Mouse (Mus musculus) adipocyte (in vitro differentiated cells): Measurements from ENCODE around the gene Calr3.

Experiments used
- DNase-seq: peaks from one replicate; pipeline ENCODE4 v3.0.0-alpha.2; 2016; ENCODE audit warnings: low spot score

Calr3 gene

DNA sequence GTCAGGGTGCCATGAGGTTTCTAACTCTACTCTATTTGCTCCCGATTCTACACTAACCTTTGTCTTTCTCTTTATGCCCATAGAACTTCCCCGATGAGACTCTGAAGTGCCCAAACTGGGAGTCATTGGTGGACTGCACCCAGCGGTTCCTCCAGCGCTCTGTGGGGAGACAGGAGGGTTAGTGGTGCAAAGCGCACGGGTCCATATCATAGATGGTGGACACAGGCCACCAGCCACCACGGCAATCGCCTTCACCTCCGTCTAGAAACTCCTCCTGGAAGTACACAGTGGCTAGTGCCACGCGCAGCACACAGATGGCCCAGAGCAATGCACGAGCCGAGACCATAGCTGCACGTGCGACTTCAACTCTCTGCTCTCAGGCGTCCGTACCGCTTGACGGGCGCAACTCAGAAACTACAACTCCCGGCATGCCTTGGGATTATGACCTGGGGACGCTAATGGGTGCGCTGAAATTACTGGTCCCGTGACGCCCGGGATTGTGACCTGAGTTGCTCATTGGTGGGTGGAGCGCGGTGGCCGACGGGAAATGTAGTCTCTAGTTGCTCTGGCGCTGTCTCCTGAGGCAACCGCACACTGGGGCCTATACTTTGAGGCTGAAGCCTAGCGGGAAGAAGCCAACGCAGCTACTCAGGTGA, at the start of gene Calr3, which contains the start of gene 1700030K09Rik:
Calr3 (minus strand) TSS at position 533 of the 656 bp plus-strand sequence.
1700030K09Rik (plus strand) TSS at position 543 of the 656 bp plus-strand sequence.
- DNase-seq: peak; percentile 100

DNA sequence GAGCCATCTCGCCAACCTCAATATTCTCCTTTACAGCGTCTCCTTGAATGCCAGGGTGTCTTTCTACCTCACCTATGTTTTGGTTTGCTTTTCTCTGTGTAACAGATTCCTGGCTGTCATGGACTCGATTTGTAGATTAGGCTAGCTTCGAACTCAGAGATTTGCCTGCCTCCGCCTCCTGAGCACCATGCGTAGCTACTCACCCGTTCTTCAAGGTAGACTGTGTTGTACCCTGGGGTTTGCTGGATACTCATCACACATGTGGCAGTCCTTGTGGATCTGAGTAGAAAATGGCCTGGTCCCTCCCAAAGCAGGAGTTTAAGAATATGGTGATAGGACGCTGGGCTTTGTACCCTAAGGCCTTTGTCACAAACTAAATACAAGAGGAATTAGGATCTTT, 49.7 kb upstream of the Calr3 start:
- DNase-seq: peak; percentile 43

DNA sequence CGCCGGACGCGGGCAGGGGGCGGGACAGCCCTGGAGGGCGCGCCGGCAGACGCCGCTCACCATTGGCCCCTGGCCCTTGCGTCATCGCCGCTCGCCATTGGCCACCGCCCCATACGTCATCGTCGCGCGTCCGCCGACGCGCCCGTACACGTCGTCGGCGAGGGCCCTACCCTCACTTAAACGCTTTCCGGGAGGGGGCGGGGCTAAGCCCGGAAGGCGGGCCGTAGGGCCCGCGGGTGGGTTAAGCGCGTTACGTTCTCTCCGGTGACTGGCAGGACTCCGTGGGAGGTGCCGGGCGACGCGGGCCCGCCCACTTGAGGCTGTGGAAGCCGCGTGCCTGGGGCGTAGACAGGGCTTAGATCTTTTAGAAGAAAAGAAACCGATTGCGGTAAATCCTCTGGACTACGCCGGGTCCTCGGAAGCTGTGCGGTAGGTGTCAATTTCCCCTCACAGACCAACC, 49.0 kb upstream of the Calr3 start:
- DNase-seq: peak; percentile 100

DNA sequence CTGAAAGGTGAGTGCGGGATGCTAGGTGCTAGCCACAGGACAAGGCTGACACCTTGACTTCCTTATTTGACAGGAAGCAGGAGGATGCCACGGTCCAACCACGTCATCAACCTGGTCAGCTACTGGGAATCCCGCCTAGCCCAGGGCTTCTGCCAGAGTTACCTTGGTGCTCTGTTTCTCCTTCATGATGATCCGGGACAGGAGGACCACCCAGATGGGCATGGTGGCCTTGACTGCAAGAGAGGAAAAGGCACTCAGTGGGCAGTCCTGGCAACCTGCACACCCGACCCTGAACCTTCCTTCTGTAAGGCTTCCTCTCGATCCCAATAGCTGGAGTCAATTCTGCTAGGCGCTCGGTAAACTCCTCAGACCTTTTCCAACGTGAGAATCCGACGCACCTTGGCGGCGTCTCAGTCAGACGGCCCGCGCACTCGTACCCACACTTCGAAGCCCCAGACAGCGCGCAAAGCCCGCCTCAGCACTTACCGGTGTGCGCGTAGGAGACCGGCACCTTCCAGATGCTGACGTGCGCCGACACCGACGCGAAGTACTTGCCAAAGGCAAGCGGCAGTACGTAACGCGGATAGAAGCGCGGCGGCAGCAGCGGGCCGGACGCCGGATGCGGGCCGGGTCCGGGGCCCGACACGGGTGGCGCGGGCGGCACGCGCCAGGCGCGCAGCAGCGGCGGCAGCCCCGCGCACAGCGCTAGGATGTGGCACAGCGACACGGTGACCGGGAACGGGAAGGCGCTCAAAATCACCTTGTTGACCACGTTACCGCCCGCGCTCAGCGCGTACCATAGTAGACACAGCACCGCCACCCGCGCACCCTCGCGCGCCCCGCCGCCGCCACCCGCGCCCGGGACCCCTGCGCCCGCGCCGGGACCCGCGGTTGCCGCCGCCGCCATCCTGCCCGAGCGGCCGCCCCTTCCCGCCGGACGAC, 48.3 kb upstream of the Calr3 start, which contains the start of gene Slc35e1:
Slc35e1 (minus strand) TSS at position 935 of the 942 bp plus-strand sequence.
- no peak for DNase-seq

DNA sequence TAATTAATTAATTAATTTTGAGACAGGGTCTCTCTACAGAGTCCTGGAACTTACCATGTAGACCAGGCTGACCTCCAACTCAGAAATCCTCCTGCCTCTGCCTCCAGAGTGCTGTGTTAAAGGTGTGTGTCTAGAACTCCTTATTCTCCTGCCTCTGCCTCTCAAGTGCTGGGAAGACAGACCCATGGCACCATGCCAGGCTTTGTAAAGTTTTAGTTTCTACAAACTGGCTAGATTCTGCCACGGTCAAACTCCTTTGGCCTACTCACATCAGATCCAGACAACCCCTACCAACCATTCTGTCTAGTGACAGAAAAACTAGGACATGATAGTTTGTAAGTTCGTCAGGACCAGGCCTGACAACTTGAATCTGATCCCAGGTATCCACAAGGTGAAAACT, 47.3 kb upstream of the Calr3 start:
- DNase-seq: peak; percentile 49

DNA sequence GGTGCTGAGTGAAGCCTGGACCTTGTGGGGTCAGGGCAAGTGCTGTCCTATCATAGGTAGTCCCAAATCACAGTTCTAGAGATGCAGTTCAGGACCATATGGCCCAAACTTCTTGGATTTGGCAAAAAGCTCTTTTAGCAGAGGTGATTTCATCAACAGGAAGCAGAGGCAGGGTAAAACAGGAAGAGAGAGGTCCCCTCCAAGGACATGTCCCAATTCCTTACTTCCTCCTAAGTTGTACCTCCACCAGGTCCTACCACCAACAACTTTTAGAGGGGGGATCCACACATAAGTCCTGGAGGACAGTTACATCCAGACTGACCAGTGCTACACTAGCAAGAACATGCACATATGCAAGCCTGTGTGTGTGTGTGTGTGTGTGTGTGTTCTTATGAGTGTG, 43.3 kb upstream of the Calr3 start:
- DNase-seq: no peak

DNA sequence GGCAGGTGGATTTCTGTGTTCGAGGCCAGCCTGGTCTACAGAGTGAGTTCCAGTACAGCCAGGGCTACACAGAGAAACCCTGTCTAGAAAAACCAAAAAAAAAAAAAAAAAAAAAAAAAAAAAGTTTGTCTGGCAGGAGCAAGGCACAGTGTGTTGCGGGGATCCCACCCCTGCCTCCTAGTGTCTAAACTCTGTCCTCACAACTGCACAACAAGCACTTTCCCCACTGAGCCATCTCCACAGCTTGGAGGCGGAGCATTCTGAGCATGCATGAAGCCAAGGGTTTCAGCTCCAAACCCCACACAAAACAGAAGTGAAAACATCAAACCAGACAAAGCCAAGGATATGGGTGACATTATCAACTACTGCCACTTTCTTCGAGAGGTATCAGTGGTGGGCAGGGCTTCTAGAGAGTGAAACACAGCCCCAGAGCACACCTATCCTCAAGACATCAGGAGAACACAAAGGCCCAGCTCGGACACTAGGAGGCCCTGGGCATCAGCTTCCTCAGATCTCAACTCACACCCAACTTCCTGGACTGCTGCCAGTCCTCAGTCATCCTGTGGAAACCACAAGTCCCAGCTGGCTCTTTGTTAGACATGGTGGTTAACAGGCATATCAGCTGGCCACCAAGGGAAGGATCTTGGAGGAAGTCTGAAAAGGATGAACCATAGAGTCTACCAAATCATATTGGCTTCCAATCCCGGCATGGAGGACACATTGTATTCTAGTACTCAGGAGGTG, 42.0 kb upstream of the Calr3 start:
- no peak for DNase-seq

DNA sequence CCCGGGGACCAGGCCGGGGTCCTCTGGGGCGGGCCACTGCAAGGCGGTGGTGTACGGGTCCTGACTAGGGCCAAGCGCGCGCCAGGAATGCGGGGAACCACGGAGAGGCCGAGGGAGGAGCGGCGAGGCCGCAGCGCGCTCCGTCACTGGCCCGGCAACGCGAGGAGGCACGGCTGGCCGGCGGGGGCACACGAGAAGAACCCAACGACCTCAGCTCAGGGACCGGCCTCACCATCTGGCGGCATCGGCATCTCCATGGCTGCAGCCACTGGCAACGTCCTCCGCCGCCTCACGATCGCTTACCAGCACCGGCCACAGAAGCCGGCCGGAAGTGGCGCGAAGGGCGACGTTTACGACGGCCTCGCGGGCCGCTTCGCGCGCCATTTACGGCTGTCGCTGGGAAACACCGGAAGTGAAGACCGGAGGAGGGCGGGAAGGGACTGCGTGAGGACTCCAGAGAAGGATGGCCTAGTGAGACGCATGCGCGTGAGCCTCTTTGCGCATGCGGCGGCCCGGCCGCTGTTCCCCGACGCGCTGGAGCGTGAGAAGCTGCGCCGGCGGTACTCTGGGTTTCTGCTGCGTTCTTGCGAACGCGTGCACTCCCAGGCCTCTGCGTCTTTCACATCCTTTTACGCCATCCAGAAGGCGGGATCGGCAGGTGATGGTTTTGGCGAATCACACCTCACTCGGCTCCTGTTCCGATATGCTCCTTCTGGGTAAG, 31.3 kb upstream of the Calr3 start, which contains the start of gene Cherp:
Cherp (minus strand) TSS at position 401 of the 721 bp plus-strand sequence.
- DNase-seq: peak; percentile 100

DNA sequence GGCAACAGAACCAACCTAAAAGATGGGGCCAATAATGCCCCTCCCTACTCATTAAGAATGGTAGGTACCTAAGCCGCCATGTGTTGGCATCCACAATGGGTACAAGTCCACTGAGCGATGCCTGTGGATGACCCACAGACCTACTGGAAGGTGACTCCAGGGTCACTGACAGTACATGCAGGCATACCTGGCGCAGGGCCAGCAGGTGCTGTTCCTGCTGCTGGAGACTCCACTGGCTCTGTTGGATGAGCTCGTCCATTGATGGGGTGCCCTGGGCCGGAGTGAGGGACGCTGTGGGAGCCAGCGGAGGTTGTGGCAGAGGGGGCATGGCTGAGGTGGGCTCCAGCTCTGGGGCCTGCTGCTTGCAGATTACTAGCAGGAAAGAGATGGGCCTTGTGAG, 27.0 kb upstream of the Calr3 start:
- DNase-seq: no peak

DNA sequence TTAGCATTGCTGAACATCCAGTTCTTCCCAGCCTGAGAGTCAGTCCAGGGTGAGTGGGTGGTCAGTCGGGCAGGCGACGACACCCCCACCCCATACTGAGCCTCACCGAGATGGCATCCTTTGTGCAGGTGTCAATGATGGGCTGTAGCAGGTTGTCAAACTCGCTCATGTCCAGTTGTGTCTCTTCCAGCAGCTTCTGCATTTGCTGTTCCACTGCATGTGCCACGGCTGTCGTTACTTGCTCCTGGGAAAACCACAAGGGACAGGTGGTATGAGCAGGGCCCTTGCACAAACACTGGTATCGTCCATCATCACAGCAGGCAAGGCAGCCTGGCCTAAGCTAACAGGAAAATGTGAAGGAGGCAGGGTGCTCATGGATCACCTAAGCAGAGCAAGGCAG, 26.3 kb upstream of the Calr3 start:
- no peak for DNase-seq

DNA sequence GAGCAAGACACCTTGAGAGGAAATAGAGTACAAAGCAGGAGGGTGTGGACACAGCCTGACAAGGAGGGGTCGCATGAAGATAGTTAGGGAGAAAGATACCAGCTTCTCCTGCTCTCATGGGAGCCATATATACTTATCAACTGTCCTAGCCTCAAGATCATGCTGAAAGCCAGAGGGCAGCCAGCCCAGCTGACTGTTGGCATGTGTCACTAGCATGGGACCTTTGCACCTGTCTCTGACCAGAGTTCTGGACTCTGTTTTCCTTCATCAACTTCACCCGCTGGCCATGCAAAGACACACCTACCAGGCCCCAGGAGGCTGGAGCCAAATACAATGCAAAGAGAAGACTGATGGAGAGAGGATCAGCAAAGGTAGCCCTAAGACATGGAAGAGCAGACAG, 25.6 kb upstream of the Calr3 start:
- DNase-seq: no peak

DNA sequence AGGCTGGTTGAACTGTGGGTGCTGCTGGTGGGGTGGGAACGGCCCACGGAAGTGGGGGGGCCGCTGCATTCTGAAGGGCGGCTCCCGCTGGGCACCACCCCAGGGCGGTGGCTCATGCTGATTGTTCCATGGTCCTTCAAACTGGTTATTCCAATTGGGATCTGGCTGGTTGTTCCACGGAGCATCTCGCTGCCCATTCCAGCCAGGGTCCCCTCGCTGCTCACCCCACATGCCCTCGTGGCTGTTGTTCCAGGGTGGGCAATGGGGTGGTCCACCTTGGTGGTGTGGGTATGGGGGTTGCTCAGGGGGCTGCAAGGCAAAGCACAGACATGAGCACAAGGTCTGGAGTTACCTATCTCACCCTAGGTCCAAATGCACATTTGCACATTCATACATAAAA, 20.5 kb upstream of the Calr3 start:
- no peak for DNase-seq

DNA sequence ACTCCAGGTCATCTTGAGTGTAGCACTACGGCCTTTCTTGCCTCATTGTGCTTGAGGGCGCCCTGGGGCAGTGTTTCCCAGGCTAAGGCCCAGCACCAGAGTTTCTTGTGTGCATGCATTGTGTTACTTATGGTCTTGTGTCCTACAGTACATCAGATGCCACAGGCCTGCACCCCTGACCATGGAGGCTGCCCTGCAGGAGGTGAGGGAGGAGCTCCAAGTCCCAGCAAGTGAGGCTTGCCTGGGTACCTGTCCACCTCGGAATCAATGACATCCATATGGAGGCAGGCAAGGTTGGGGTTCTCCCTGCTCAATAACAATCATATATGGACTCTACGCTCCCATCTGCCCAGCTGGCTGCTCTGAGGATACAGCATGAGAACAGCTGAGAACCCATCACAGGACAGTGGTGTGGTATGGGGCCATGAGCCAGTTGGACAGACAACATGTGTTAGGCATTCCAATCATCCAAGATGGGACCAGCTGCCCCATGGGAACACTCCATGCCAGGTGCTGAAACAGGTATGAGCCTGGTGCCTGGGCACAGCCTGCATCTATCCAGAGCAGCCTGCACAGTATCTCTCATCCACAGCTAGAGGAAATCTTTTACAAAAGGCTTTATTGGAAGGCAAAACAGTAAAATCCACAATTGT, 16.3 kb upstream of the Calr3 start:
- DNase-seq: no peak

DNA sequence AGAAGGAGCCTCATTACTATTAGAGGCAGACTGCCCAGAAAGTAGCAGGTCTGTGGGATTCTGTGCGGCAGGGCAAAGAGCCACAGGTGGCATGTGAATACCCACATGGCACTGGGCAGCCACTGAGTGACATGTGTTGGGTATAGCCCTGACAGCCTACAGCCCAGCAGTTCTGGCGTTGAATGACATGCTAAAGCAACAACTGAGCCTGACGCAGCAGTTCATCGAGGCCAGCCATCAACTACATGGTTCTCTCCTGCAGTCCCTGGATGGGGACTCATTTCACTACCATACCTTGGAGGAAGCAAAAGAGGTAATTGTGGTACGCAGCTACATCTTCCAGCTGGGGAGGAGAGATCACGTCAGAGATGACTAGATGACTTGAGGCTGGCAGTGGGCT, 14.8 kb upstream of the Calr3 start:
- DNase-seq: no peak

DNA sequence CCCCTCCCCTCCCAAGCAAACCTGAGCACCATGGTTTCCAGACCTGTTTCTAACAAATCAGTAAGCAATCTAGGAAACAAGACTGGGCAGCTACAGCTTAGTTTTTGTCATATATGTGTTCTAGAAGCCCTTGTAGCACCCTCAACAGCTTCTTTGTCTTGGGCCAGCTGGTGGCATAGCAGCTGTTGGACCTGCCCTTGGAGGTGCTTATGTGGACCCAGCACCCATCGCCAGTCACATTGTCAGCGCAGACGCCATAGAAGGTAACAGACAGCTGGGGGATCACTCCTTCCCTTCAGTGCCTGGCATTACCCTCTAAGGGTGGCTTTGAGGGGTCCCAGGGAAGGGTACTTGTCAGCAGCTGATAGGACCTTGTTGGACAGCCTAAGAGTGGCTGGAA, 14.1 kb upstream of the Calr3 start:
- DNase-seq: no peak

DNA sequence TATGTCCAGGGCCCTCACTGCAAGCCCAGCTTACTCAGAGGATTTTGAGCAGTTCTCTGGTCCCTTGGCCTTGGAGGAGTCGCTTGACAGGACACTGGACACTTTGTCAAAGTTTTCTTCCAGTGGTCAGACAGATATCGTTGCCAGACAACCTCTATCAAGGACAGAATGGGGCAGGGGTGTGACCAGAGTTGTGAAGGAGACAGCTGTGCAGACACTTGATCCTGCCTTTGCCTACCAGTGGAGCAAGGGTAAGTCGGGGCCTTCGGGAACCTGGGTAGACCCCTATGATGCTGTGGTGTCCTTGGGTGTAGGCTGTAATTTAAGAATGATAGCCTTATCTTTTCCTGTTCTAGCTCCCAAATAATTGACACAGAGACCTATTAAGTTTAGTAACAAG, 11.6 kb upstream of the Calr3 start:
- DNase-seq: no peak

DNA sequence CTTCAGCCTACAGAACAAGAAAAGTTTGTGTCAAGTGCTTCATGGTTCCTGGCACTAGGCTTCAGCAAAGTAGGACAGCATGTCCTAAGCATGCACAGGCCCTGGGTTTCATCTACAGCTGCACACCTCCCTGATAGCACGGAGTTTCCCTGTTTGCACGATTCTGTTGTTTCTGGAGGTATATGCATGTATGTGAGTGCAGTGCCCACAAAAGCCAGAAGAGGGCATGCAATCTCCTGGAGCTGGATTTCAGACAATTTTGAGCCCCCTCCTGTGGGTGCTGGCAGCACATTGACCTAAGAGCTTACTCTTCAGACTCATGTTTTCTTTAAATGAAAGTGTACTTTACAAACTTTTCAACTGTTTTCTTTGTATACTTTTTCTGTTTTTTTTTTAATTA, 10.2 kb upstream of the Calr3 start:
- DNase-seq: no peak

DNA sequence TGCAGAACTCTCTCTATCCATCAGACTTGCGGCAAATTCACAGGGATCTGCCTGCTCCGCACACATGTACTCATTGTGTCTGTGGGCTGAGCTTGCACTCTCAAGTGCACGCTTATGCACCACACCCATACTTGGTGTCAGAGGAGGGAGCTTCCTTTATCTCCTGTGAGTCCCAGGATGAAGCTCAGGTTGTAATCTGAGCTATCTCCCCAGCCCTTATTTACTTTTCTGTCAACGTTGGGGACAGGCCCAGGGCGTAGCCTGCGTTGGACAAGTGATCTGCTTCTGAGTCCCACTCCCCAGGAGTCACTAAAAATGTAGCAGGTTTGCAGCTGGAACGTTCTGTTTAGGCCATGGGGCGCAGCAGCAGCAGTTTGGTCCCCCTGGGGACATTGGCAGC, 7.8 kb upstream of the Calr3 start:
- no peak for DNase-seq

DNA sequence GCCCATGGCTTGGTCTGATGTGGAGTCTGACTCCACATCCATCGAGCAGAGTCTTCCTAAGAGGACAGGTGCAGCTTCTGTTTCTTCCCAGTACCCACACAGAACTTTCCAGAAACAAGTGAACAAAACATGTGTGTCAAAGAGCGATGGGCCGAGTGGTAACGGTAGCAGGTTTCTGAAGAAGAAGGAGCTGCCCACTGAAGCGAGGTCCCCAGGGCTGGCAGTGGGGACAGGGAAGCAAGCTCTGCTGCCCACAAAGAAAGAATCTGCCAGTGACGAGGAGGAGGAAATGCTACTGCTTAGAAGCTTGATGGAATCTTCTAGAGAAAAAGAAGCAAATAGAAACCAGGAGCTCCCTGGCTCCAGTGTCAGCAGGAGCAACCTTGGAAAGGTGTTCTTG, 1.4 kb upstream of the Calr3 start:
- DNase-seq: no peak

DNA sequence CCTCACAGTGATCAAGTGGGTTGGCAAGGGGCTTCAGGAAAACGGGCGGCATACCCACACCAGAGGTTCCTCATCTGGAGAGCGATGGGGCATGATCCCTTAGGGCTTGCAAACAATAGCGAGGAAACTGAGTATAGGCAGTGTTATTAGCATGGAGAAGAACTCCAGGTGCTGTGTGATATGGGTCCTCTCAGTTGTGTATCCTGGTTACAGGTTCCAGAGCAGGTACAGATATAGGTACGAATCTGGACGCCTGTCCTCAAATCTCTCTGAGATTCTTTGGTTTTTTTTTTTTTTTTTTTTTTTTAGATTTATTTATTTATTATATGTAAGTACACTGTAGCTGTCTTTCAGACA, 302 bp upstream of the Calr3 start:
- DNase-seq: no peak
